Mouse (Mus musculus) B cell, adult 2 months (primary cell): Measurements from ENCODE around the gene Mpz.

ENCODE experiments used
- DNase-seq, 2 experiments: peaks; one replicate each; pipeline ENCODE4 v3.0.0; 2022

The Mpz gene

DNA sequence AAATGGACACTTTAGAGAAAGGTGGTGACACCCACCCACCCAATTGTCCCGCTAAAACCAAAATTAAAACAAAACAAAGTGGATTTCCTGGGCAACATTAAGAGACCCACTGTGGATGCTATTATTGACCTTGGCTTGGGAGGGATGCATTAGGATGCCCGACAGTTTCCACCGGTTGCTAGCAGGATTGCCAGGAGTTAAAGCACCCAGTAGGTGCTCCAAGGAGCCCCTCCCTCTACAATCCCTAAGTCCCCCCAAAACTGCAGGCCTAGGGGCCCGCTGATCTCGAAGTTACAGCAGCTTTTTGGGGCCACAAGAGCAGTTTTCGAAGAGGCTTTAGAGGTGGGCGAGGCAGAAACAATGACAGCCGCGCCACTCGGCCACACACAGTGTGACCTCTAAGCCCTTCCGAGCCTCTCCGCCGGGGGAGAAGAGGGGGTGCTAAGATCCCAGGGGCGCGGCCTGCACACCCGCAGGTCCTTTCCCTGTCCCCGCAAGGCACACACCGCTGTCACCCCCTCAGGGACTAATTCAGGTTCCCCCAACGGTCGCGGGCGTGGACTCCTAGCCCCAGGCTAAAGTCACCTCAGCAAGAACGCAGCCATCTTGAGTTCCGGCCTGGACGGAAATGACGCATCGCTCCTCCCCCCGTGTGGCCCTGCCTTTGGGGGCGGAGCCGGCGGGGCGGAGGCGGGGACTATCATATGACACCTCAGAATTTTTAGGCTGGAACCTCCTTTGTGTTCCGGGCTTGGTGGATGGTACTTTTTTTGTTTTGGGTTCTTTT, at the start of gene Mpz, which contains the start of gene Sdhc:
Gene Mpz (plus strand): TSS at position 738 of the 787 bp plus-strand sequence.
Gene Sdhc (minus strand): TSS at position 630 of the 787 bp plus-strand sequence.
- DNase-seq = peak; percentile 99

DNA sequence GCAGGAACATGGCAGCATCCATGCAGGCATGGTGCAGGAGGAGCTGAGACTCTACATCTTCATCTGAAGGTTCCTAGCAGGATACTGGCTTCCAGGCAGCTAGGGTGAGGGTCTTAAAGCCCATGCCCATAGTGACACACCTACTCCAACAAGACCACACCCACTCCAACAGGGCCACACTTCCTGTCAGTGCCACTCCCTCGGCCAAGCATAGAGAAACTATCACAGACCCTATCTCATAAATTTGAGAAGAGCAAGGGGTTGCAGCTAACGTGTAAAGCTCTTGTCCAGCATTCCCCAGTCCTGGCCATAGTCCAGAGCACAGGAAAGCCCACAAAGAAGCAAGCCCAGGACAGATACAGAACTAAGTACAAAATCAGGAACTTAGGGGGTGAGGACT, 49.5 kb upstream of the Mpz start:
- DNase-seq = no peak

DNA sequence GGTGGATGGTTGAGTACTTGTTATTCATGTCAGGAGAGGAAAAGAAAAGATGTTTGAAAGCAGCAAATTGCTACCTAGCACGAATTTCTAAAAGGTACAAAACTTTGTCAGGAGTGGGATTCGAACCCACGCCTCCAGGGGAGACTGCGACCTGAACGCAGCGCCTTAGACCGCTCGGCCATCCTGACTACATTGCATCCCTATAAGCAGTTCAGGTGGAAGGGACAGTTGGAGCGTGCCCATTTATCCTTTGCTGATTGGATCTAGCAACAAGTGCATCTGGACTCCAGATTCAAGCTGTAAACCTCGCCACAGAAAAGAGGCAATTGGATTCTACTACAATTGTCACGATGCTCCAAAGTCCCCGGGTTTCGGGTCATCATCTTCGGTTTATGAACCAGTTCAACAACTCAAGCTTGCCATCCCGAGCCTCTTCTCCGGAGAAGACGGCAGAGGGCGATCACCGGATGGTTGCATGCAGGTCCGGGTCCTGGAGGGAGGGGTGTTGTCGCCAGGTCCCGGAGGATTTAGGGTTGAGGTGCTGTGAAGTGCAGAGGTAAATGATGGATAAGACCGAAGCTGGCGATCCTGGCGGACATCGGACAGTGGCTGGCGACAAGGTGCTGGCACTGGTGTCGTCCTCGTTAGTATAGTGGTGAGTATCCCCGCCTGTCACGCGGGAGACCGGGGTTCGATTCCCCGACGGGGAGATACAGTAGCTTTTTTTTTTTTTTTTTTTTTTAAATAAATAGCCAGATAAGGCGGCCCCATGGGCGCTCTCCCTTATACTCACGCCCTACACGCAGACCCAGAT, 48.6 kb upstream of the Mpz start:
- peak; percentile 86 to 87 for DNase-seq

DNA sequence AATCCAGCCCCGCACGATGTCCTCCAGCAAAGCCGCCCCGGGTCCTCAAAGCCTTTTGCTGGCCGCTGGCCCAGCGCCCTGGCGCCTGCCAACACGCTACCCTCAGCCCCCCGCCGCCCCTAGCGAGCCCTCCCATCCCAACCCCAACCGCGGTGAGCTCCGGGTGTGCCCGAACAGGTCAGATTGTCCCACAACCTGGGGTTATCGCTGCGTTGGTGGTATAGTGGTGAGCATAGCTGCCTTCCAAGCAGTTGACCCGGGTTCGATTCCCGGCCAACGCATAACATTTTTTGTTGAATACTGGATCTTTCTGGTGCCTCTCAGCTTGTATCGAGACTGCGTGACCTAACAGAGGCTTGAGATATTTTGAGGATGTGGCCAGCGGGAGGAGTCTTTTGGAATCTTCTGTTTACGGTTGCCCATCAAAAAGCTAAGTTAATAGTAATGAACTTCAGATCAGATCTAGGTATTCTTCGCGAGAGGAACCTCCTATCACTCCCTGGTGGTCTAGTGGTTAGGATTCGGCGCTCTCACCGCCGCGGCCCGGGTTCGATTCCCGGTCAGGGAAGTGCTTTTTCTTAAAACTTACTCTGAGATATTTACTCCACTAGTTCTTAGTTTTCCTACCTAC, 47.8 kb upstream of the Mpz start:
- peak; percentile 92 to 93 for DNase-seq

DNA sequence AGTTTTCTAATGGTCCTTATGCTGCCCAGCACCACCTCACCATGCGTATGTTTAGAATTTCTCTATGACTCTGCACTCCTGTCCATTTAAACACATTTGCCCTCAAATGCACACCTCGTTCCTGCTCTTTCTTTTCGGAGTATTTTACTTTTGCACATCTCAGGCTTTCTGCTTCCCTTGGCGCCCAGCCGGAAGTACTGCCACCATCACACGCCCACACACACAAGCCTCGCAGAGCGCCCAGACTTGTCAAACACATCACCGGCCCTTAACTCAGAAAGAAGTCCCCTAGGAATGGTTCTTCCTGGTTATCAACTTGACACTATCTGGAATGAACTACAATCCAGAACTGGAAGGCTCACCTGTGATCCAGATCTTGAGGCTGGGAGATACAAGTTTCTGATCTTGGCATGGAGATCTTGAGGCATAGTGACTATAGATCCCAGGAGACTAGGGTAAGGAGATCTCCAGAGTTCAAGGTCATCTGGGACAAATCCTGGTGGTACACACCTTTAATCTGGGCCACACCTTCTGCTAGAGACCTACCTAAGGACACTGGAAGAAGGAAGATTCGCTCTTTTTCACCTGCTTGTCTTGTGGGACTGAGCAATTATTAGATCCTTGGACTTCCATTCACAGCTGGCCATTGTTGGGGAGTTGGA, 47.2 kb upstream of the Mpz start:
- no peak for DNase-seq

DNA sequence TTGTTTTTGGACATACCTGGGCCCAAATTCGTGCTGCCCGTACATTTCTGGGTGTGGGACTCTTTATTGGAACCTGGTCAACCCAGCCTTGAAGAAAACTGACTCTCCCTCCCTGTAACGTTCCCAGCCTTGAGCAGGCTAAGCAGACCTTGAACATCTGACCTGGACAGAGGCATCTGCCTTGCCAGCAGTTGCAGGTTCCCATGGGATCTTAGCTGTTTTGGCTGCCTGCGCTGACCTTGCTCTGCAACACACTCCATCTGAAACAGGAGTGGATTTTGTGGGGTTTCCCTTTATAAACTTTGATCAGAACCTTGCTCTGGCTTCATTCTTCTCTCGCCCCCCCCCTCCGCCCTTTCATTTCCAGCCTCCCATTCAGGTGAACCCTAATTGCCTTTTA, 45.3 kb upstream of the Mpz start:
- DNase-seq = no peak

DNA sequence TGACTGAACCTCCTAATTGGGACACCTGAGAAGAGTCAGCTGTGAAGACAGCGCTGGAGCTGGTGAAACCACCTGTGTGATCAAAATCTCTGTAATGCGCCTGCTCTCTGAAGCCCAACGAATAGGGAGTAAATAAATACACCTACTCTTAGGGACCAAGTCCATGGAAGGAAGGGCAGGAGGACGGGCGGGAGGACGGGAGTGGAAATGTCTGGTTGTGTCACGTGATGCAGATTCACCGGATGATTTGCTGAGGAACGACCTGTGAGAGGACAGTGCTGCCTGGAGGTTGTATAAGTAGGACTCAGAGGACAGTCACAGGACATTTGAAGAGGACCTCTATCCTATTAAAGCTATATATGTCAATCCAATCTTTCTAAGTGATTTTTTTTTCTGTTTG, 40.9 kb upstream of the Mpz start:
- no peak for DNase-seq

DNA sequence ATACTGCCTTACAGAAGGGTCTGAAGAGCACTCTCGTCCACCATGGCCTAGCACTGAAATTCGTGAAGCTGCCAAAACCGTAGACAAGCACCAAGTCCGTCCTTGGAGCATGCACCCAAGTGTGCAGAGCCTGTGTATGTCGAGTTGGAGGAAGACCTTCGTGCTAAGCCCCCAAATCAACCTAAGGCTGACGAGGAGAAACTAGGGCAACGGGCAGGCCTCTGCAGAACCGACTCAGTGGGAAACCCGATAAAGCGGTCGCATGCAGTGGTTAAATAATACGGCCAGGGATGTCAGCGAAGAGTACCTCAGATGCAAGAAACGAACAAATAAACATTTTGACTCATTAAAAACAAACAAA, 39.9 kb upstream of the Mpz start:
- no peak for DNase-seq

DNA sequence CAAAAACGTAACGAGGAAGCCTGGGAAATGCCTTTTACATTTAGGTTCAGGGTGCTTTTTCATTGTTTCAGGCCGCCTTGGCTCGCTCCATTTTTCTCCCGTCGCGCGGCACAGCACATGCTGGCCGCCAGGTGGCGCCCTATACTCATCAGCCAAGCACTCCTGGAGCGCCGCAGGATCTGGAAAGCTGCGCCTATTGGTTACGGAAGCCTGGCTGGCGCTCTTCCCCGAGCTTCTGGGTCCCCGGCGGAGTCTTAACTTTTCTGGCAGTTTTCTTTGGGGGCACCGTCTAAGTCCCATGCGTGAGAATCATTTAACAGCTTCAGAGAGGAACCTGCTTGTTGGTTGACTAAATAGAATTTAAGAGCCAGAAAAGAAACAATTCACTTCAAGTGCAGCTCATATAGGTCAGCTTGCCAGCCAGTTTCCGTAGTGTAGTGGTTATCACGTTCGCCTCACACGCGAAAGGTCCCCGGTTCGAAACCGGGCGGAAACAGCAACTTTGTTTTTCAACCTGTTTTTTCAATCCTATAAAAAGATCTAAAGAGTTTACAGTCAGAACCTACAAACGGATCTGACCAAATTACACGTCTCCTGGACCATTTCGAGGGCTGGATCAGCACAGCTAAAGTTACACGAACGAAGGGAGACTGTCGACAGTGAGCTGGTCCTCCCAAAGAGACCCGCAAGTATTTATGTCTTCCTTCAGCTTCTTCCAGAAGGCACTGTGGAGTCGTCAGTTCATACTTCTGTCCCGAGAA, 39.3 kb upstream of the Mpz start:
- peak; percentile 93 to 94 for DNase-seq

DNA sequence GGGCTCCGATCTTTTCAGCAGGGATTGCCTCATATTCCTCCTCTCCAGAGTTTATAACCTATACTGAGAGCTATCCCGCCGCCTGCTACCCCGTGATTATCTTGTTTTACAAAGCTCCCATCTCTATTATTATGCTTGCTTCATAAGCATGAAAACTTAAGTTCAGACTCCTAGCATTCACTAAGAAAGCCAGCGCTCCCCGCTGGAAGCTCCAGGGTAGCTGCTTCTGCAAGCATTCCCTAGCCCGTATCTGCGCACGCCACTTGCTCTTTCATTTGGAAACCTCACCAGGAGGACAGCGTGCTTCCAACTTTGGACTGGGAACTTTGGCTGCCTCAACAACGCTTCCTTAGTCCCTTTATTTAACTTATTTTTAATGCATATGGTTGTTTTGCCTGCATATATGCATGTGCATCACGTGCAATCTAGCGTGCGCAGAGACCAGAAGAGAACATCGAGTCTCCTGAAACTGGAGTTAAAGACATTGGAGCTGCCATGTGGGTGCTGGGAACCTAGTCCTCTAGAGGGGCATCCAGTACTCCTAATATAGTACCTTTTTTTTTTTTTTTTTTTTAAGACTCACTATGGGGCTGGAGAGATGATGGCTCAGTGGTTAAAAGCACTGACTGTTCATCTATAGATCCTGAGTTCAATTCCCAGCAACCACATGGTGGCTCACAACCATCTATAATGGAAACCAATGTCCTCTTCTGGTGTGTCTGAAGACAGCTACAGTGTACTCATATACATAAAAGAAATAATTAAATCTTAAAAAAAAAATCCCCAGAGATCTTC, 38.5 kb upstream of the Mpz start:
- DNase-seq = no peak

DNA sequence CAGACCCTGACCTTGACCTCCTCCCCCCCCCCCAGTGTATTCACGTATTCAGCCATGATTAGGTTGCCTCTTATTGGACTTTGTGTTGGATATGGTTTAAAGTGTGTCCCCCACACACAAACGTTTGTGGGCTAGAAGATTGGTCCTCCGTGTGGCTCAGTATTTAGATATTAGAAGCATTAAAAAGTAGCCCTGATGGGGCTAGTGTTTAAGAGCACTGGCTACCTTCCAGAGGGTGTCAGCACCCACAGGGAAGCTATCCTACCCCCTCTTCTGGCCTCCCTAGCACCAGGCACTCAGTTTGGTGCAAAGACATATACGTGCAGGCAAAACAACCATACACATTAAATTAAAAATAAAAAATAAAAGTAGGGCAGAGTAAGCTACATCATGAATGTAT, 37.5 kb upstream of the Mpz start:
- DNase-seq = no peak

DNA sequence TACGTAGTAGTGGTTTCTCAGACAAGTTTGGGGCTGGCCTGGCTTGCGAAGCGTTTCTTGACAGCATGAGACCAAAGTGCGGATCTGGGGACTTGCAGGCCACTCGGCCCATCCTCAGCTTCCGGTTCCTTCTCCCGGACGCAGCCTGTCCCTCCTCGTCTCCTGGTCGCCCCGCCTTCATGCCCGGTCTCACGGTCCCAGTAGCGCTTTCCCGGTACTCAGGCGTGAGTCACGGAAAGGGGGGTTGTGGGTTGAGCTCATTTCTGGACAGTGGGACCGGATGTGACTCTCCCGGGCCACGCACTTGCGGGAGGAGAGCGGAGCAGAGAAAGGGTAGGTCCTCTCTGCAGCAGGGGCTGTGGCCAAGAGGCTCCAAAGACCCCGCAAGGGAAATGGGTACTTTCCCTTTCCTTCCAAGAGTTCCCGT, 36.6 kb upstream of the Mpz start, which contains the start of gene Cfap126:
Gene Cfap126 (plus strand): TSS at position 46 of the 427 bp plus-strand sequence.
- DNase-seq = peak; percentile 46 to 57

DNA sequence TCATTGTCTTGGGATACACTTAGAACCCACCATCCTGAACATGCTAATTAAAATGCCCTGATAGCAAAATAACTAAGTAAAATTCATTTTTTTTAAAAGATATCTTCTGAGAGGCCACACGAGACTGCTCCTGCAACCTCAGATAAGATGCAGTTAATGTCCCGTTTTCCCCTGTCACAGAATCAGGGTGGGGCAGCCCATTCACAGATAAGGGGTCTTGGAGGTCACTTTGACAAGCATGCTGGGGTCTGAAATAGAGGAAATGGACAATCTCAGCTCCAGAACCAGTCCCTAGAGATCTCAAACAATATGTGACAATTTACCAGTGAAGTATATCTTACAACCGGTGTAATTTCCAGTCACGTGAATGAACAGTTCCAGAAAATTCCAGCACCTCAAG, 34.2 kb upstream of the Mpz start:
- no peak for DNase-seq

DNA sequence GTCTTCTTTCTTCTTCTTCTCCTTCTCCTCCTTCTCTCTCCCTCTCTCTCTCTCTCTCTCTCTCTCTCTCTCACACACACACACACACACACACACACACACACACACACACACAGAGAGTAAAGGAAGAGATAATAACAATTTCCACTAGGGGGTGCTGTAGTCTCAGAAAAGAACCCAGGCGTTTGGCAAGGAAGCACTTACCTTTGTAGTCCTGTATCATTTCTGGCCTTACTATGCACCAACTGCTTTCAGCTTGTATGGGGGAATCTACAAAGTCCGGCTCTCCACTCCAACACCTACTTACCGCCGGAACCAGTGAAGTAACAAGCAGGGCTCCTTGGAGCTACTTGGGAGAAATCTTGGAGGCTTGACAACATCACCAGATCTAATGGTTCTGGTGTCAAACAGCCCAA, 32.2 kb upstream of the Mpz start:
- peak; percentile 71 to 77 for DNase-seq

DNA sequence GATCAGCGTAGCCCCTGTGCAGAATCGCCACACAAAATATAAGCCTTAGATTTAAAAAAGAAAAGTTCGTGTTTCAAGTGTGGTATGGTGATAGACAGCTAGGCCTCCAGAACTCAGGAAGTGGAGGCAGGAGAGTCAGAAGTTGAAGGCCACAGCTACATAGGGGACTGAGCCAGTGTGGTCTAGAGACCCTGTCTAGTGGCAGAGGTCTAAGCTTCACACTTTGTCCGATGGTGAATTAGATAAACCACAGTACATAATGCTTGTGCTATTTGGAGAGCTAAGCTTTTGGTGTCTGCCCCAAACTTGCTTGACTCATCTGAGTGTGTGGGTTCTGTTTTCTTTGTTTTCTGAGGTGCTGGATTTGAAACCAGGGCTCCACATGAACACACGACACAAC, 31.5 kb upstream of the Mpz start:
- no peak for DNase-seq

DNA sequence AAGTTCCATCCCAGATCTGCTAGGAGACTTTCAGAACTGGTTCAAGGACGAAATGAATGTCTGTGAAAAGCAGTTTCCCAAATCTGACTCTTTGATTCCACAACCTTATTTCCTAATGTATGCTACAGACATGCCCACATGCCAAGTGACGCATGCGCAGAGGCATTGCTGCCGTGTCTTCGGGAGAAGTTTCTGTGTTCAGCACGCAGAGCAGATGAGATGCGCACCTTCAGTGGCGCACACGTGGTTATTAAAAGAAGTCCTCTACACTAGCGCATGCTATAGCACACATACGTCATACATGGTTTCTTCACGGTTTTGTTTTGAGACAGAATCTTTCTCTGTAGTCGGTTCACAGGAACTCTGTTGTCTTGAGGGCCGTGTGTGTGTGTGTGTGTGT, 31.1 kb upstream of the Mpz start:
- DNase-seq = no peak

DNA sequence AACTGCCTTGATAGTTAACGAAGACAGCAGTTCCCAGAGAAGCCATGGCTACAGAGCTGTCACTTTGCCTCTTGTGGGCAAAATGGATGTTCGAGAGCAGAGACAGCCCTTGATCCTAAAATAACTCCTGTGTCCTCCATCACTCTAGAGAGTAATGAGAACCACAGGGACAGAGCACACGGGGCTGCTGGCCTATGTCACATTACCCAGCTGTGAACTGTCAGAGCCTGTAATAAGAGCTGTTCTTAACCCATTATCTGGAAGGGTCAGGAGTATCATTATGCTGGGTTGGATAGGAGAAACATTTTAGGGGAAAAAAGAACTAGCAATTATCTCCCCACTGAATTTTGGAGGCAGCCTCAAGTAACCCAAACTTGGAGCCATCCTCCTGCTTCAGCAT, 29.6 kb upstream of the Mpz start:
- no peak for DNase-seq

DNA sequence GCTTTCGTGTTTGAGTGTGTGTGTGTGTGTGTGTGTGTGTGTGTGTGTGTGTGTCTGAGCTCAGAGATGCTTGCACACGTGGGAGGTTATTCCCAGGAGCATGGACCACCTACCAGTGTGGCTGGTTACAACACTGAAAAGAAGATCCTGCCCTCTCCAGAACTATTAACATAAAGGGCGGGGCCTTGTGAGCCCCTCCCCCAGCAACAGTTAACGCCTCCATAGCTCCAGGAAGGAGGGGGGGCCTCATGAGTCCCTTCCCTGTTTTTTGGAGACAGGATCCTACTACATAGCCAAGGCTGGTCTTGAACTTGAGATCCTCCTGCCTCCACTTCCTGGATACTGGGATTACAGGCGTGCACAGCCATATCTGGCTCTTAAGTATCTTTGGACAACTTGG, 28.7 kb upstream of the Mpz start:
- no peak for DNase-seq

DNA sequence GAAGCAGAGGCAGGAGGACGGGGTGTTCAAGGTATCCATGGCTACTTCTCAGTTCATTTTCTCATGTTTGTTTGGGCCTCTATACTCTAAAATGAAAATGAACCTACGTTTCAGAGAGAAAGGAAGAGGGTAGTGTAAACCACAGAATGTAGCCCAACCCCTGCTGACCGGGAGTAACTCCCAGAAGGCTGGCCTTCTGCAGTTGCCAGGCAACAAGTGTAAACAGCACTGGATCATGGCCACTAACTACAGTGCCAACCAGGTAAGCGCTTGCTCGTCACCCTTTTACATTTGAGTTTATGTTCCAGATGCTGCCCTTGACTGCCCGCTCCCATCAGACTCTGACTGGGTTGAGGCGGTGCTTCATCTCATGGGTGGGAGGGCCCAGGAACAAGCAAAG, 27.6 kb upstream of the Mpz start:
- DNase-seq = peak; percentile 24 to 43

DNA sequence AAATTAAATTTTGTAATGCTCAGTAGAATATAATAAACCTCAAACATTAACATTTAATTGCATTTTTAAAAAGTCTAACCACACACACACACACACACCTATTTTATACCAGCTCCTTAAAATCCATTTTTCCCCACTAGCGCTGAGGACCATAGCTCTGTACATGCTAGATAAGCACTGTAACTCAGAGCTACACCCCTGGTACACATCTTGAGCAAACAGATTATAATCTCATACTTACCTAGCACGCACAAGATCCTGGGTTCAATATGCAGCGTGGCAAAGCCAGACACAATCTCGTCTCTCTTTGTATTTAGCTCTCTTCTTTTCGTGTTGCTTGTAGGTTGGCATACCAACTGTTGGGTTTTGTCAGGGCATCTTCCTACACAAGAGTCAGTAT, 26.1 kb upstream of the Mpz start:
- no peak for DNase-seq

DNA sequence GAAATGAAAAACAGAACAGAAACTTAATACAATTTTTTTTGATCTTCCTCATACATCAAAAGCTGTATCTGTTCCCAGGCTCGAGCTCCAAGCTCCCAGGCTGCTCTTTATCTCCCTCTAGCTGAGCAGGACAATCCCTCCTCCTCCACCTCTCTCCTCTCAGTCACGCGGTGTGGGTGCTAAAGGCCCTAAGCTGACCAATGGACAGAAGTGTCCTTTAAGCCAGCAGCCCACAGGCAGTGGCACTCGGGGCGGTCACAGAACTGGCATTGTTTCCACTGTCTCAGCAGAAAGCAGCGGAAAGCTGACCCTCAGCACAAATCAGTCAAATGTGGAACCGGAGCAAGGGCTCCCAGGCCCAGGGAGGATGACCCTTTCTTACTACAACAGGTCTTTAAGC, 21.3 kb upstream of the Mpz start:
- DNase-seq = no peak

DNA sequence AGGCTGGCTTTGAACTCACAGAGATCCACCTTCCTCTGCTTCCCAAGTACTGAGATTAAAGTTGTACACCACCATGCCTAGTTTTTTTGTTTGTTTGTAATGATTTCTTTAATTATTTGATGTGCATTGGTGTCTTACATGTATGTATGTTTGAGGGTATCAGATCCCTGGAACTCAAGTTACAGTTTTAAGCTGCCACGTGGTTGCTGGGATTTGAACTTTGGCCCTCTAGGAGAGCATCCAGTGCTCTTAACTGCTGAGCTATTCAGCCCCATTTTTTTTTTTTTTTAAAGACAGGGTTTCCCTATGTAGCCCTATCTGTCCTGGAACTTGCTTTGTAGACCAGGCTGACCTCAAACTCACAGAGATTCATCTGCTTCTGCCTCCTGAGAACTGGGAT, 19.5 kb upstream of the Mpz start:
- DNase-seq = no peak
